Mouse (Mus musculus): ENCODE measurements around the gene Slc22a17. TPM values are rescaled to one million over a fixed set of nuclear protein-coding genes. Genes with fewer than 3 reads are reported as not detected.

Gene Slc22a17
- polyA plus RNA-seq, 1 experiment from 2014 or later: 167 TPM

DNA sequence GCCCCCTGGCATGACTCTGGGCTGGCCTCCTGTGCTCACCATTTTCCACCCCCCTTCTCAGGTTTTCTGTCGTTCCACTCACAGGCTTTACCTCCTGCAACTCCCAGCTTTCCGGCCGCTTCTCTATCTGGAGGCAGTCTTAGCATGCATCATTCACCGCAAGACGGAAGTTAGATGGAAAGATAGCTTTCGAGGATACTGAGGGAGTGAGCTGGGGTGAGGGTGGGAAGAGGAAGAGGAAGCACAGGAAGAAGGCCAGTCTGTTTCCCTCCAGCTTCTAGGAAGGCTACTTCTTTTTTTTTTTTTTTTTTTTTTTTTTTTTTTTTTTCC lies 23.9 kb upstream of the Slc22a17 start:
- ATAC-seq (replicated peaks): no peak
- WGBS: 64% methylated on average over 6 of the region's 6 CpGs
- no peak overlapping the region for H3K9ac ChIP-seq (replicated peaks)

DNA sequence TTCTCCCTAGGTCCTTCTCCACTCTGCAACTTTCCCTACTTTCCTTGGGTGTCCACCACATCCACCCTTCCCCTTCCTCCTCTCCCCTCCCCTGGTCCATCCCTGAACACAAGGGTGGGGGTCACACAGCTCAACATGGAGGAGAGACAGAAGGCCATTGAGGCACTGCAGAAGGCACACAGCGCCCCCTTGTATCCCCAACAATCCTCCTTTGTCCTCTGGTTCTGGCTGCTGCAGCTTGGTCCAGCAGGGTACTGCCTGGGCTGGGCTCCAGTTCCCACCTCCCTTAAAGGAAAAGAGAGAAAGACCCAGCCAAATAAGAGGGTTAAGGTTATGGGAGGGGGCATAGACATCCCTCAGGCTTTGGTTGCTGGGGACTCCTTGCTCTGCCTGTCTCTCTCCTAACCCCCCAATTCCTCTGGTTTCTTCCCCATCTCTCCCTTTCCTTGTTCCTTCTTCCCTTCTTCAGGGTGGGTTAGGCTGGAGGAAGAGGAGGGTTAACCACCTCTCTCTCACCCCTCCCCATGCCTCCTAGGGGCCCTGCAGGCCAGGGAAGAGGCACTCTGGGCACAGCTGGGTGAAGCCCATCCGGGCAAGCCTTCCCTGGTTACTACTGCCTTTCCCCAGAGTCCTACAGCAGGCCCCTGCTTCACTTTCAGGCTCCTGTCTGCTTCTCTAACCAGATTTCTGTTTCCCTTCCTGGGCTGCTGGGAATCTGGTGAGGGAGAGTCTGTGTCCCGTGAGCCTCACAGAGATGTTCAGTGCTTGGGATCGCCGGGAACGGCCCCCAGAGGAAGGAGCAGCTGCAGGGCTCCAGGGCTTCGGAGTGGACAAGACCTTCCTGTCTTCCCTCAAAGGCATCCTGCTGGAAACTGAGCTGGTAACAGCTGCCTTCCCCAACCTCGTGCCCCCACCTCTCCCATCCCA lies 23.2 kb upstream of the Slc22a17 start, which contains the start of gene Cmtm5:
Gene Cmtm5, plus strand, starts transcription at position 358 of the 927 bp plus-strand sequence.
- Histone ChIP-seq H3K27me3 (no peaks in the 10 kb centered on the region), H3K4me1 (peaks cover 15% of the 10 kb centered on the region), H3K27ac (replicated peaks) (peak within 1 kb of the TSS; percentile 34), H3K9ac (replicated peaks) (no peak within 1 kb of the TSS), H3K4me2 (replicated peaks) (no peak within 1 kb of the TSS), H3K9me3 (no peaks in the 10 kb centered on the region), H3K36me3 (no peaks in the 10 kb centered on the region), H3K4me3 (no peak within 1 kb of the TSS)
- ATAC-seq (replicated peaks): peak; percentile 36; the same call in 1 of the 2 replicates
- WGBS: 42% methylated on average over 8 of the region's 8 CpGs

More for the DNA sequence above, 23.9 kb upstream of the Slc22a17 start:
- Histone ChIP-seq H3K9me3 (no peaks in the 10 kb centered on the region), H3K27me3 (no peaks in the 10 kb centered on the region), H3K36me3 (no peaks in the 10 kb centered on the region), H3K27ac (replicated peaks) (0 out of 2 replicates have a peak overlapping the region, but pooled peaks have one; percentile 34), H3K4me1 (peaks cover 15% of the 10 kb centered on the region), H3K4me3 (no peak overlapping the region), H3K4me2 (replicated peaks) (no peak overlapping the region)

DNA sequence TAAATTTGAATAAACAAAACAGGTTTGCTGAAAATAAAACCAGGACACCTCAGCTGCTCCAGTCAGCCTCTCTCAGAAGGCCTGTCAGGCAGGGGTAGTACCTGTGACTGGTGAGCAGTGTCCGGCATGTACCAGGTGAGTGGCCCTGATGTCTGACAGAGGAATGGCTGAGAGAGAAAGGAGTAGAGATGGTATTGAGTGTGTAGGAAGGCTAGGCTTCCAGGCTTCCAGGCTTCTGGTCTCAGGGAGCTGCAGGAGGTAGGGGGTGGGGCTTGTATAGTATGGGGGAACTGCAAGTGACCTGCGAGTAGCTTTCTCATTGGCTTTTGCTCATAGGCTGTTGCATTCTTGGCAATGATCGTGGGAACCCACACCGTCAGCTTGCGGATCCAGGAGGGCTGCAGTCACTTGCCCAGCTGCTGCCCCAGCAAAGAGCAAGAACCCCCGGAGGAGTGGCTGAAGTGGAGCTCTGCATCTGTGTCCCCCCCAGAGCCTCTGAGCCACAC lies 19.8 kb upstream of the Slc22a17 start, which contains the start of gene Il25:
Gene Il25, plus strand, starts transcription at position 51 of the 506 bp plus-strand sequence.
- H3K36me3 ChIP-seq: no peaks in the 10 kb centered on the region
- H3K9ac ChIP-seq (replicated peaks): no peak within 1 kb of the TSS
- H3K4me2 ChIP-seq (replicated peaks): no peak within 1 kb of the TSS
- H3K27me3 ChIP-seq: no peaks in the 10 kb centered on the region
- no peak for ATAC-seq (replicated peaks)
- H3K27ac ChIP-seq (replicated peaks): no peak within 1 kb of the TSS
- H3K9me3 ChIP-seq: no peaks in the 10 kb centered on the region
- peaks cover 15% of the 10 kb centered on the region for H3K4me1 ChIP-seq
- WGBS: 35% methylated on average over 6 of the region's 6 CpGs
- H3K4me3 ChIP-seq: no peak within 1 kb of the TSS

DNA sequence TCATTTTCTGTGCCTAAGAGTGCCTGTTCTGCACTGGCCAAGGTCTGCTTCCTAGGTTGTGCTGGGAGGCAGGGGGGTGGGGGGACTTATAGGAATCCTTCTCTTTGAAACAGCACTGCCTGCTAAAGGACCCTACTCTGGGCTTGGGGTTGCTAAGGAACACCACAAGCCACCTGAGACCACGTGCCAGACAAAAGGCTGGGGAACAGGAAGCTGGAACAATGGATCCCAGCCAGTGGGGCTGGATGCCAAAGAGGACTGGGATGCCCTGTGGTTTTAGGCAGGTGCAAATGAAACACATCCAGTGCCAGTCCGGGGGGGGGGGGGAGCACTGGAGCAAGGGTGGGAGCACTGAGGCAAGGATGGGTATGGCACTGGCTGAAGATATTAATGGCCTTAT lies 17.5 kb upstream of the Slc22a17 start:
- Histone ChIP-seq H3K4me1 (peaks cover 23% of the 10 kb centered on the region), H3K4me2 (replicated peaks) (no peak overlapping the region), H3K9me3 (no peaks in the 10 kb centered on the region), H3K9ac (replicated peaks) (no peak overlapping the region), H3K4me3 (no peak overlapping the region), H3K36me3 (no peaks in the 10 kb centered on the region), H3K27ac (replicated peaks) (no peak overlapping the region), H3K27me3 (no peaks in the 10 kb centered on the region)
- 10% methylated on average over 2 of the region's 2 CpGs for WGBS
- no peak for ATAC-seq (replicated peaks)

DNA sequence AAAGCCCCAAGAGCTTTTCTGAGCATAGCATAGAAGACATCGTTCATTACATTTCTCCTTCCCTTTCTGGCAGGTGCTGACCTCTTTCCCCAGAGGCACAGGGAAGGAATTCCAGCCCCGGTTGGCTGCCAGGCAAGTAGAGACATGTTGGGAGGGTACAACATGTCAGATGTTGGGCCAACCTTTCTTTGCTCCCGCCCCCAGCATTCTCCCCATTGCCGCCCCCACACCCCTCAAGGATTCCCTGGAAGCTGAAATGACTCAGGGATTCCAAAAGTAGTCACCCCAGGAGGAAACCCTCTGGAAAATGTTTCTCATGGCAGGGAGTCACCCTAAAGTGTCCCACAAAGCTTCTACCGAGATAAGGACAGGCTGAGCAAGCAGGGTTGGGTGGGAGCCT lies 16.9 kb upstream of the Slc22a17 start:
- H3K4me2 ChIP-seq (replicated peaks): no peak overlapping the region
- H3K4me1 ChIP-seq: peaks cover 27% of the 10 kb centered on the region
- no peak for ATAC-seq (replicated peaks)
- H3K9me3 ChIP-seq: no peaks in the 10 kb centered on the region
- H3K36me3 ChIP-seq: no peaks in the 10 kb centered on the region
- no peak overlapping the region for H3K4me3 ChIP-seq
- no peak overlapping the region for H3K9ac ChIP-seq (replicated peaks)
- no peaks in the 10 kb centered on the region for H3K27me3 ChIP-seq
- WGBS: 85% methylated on average over 5 of the region's 5 CpGs
- H3K27ac ChIP-seq (replicated peaks): no peak overlapping the region

DNA sequence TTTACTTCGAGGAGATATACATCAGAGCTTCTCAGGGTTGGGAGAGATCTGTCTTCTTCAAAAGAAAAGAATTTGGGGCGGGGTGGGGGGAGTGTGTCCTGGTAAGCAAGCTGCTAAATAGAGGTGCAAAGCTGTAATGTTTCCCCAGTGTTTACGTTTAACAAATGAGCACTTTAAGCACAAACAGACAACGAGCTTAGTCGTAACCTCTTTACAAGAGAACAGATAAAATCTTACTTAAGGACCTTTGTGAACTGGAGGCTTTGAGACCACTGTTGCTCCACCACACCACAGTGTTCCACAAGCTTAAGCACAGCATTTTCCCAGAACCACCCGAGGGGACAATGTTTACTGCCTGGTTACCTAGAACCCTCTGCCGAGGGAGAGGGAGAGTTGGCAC lies 14.4 kb upstream of the Slc22a17 start:
- WGBS: 19% methylated on average over 7 of the region's 7 CpGs
- no peak for ATAC-seq (replicated peaks)
- Histone ChIP-seq H3K27ac (replicated peaks) (peak overlapping the region; percentile 96), H3K36me3 (no peaks in the 10 kb centered on the region), H3K4me3 (peak overlapping the region; percentile 51), H3K9ac (replicated peaks) (peak overlapping the region; percentile 78), H3K9me3 (no peaks in the 10 kb centered on the region), H3K4me1 (peaks cover 37% of the 10 kb centered on the region), H3K27me3 (no peaks in the 10 kb centered on the region), H3K4me2 (replicated peaks) (peak overlapping the region; percentile 90)

DNA sequence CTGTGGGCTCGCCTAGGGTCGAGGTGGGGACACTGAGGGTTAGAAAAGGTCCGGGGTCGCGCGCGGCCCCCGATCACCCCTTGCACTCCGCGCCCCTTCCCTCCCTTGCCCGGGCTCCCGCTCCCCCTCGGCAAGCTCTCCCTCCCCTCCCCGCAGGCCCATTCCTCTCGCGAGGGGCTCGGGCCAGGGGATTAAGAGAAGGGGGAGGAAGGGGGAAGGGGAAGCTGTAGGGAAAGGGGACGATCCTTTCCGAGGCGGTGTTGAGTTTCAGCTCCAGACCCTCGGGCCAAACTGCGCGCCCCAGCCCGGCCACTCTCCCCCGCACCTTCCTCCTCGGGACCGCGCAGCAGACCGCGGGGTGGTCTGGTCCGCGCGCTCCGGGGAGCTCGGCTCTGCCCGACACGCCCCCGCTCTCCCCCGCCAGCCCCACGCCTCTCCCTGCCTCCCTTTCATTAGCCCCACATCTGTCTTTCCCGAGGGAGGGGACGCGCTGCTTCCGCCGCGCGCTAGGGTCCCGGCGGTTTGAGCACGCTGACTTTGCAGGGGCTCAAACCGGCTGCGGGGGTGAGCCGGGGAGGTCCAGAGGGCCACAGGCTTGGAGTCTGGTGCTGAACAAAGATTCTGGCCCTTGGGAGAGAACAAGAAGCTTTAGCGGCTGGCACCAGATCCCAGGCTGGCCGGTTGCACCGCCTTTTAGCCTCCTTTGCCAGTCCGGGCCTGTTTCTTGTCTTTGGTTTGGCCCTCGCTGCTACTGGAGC lies 13.6 kb upstream of the Slc22a17 start:
- ATAC-seq (replicated peaks): peak; percentile 66
- H3K9ac ChIP-seq (replicated peaks): peak overlapping the region; percentile 78
- peaks cover 37% of the 10 kb centered on the region for H3K4me1 ChIP-seq
- H3K27ac ChIP-seq (replicated peaks): peak overlapping the region; percentile 96
- peak overlapping the region; percentile 51 for H3K4me3 ChIP-seq
- 0 out of 2 replicates have a peak, but pooled peaks cover 3% of the 10 kb centered on the region for H3K36me3 ChIP-seq
- no peaks in the 10 kb centered on the region for H3K27me3 ChIP-seq
- peaks cover 2% of the 10 kb centered on the region; the same call in 1 of the 2 replicates for H3K9me3 ChIP-seq
- WGBS: under 1% methylated on average over 53 of the region's 58 CpGs
- peak overlapping the region; percentile 90 for H3K4me2 ChIP-seq (replicated peaks)

DNA sequence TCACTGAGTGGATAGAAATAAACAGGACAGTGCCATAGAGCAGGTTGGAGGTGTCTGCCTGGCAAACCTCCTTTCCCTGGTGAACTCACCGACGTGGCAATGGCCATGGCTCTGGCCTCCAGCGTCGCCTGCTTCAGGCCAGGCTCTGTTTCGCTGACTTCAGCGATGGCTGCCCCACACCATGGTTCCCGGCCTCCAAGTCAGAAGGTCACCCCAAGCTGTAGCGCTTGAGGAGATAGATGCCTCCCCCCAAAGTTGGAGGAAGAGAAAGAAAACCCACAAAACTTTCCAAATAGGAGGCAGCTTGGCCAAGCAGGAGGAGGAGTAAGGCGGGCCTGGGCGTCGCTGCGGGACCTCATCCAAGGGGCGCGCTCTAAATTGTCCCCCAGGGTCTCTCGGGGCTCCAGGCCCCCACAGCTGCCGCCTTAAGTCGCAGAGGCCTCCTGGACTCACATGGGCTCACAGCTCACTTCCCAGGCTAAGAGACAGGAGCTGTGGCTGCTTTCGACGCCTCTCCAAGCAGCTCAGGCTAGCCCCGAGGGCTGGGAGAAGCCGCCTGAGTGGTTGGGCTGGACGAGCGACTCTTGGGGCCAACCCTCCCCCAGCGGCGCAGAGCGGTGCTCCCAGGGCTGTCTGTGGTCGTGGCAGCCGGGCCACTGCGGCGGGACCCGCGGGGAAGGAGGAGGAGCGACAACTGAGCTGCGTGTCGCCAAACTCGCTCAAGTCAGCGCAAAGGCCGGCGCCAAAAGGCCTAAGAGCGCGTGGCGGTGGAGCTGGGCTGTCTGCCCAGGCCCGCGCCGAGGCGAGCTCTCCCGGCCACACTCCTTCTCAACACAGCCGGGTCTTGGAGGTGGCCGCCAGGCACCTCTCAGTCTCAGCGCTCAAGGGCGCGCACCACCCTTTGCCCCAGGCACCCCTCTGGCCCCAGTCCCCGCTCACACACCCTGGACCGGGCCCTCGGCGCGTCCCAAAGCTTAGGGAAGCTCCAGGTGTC lies 12.7 kb upstream of the Slc22a17 start, which contains the start of gene Efs:
Gene Efs, minus strand, starts transcription at position 778 of the 994 bp plus-strand sequence.
- Histone ChIP-seq H3K4me1 (peaks cover 37% of the 10 kb centered on the region), H3K9ac (replicated peaks) (peak within 1 kb of the TSS; percentile 78), H3K9me3 (peaks cover 11% of the 10 kb centered on the region; the same call in 1 of the 2 replicates), H3K36me3 (peaks cover 12% of the 10 kb centered on the region), H3K27me3 (no peaks in the 10 kb centered on the region), H3K4me3 (peak within 1 kb of the TSS; percentile 51), H3K27ac (replicated peaks) (peak within 1 kb of the TSS; percentile 96), H3K4me2 (replicated peaks) (peak within 1 kb of the TSS; percentile 90)
- 1% methylated on average over 57 of the region's 57 CpGs for WGBS
- peak; percentile 67 for ATAC-seq (replicated peaks)

DNA sequence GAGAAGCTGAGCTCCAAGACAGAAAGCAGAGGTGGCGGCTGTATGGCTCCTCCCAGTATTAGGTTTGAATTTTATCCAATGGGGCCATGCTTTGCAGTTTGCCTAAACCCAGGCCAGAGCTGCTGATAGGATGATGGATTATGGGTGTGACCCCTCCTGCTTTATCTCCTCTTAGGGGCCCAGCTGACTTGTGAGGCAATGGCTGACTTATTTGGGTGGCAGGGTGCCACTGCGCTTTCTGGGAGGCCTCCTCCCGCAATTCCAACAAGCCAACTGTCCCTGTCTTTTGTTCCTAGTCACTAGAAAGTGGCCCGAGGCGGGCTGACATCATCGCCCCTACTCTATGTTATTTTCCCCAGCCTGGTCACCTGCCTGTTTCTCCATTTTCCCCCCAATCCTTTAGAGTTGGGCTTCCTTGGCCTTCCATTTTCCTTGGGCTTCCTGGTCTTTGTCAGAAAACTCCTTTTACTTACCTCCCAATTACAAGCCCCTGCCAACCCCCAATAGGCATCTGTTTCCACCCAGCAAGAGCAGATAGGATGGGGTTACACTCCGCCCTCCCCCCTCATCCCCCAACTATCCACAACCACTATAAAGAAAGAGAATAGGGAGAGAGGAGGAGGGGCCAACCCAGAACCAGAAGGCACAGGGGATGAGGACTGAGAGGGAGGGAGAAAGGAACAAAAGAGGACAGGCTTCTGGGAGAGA lies 11.9 kb upstream of the Slc22a17 start:
- peak; percentile 65 for ATAC-seq (replicated peaks)
- H3K4me3 ChIP-seq: peak overlapping the region; percentile 51
- H3K9ac ChIP-seq (replicated peaks): peak overlapping the region; percentile 78
- H3K4me1 ChIP-seq: peaks cover 37% of the 10 kb centered on the region
- no peaks in the 10 kb centered on the region for H3K27me3 ChIP-seq
- H3K27ac ChIP-seq (replicated peaks): peak overlapping the region; percentile 96
- 15% methylated on average over 7 of the region's 7 CpGs for WGBS
- peaks cover 11% of the 10 kb centered on the region; the same call in 1 of the 2 replicates for H3K9me3 ChIP-seq
- H3K4me2 ChIP-seq (replicated peaks): peak overlapping the region; percentile 90
- H3K36me3 ChIP-seq: peaks cover 20% of the 10 kb centered on the region

DNA sequence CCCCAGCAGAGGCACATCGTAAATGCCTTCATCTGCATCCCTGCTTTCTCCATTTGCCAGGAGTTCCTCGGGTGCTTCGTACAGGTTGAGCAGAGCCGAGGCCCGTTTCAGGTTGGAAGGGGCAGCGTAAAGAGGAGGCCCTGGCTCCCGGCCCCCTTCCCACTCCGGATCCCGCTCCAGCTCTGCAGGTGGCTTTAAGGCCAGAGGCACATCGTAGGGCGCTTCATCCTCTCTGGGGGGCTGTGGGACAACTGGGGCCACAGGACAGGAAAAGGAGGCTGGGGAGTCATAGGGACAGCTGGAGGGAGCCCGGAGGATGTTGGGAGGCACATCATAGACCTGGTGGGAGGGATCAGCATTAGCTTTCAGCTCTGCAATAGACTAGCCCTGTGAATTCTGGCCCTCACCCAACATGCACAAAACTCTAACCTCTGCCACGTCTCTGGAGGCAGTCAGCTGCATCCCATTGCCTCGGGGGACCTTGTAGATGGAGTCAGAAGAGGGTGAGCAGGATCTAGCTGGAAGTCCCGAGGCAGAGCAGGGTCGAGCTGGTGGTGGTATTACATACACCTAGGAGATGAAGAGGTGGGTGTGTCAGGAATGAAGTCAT lies 7.2 kb upstream of the Slc22a17 start:
- Histone ChIP-seq H3K9ac (replicated peaks) (no peak overlapping the region), H3K27ac (replicated peaks) (no peak overlapping the region), H3K36me3 (peaks cover 42% of the 10 kb centered on the region), H3K4me2 (replicated peaks) (no peak overlapping the region), H3K27me3 (no peaks in the 10 kb centered on the region), H3K4me3 (no peak overlapping the region), H3K4me1 (peaks cover 16% of the 10 kb centered on the region), H3K9me3 (peaks cover 11% of the 10 kb centered on the region; the same call in 1 of the 2 replicates)
- ATAC-seq (replicated peaks): no peak
- 98% methylated on average over 16 of the region's 16 CpGs for WGBS
